ENCODE assay signal across 14 mouse cellular contexts in the genomic region with DNA sequence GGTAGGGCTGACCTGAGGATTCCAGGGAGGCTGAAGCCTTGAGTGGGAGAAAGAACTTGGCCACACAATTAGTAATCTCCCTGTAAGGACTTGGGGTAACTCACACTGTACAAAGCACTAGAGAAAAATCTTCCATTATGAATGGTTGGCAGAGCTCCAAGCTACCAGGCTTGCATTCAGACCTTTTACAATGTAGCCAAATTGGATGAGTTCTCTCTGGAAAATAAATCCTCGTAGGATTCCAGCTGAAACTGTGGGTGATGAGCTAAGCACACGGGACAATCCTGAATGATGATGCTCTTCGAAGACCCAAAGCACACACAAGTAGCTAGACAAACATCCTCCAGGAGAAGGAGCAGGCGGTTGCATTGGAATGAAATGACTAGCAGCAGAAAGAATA. TPM values are rescaled to one million over a fixed set of nuclear protein-coding genes. Genes with fewer than 3 reads are reported as not detected.
DNase-seq lines count a peak whose midpoint lies in the region; ATAC-seq lines count a peak whose summit lies in the region.
"Had no signal": no experiment of that assay in that cellular context is flagged by ENCODE, and none has a peak within 500 bp of the region (broad histone marks: within the 10 kb centered on the region; RNA-seq: fewer than 3 reads in every experiment).

No protein-coding gene starts in this region.

- H3K9ac ChIP-seq in forebrain, embryonic 11.5 days (ENCODE audit: low read length) = no peak overlapping the region
- H3K9ac ChIP-seq: embryonic facial prominence, embryonic 13.5 days; liver, embryonic 13.5 days had no signal

- no peaks in the 10 kb centered on the region for H3K9me3 ChIP-seq in forebrain, embryonic 11.5 days (ENCODE audit: control insufficient read depth, low read length)
- no peaks in the 10 kb centered on the region for H3K9me3 ChIP-seq in forebrain, embryonic 10.5 days
- H3K9me3 ChIP-seq: embryonic facial prominence, embryonic 13.5 days; heart, embryonic 10.5 days; liver, embryonic 13.5 days had no signal

- no peaks in the 10 kb centered on the region for H3K27me3 ChIP-seq in forebrain, embryonic 11.5 days (ENCODE audit: control insufficient read depth, insufficient read depth, low read length)
- no peaks in the 10 kb centered on the region for H3K27me3 ChIP-seq in forebrain, embryonic 10.5 days (ENCODE audit: poor library complexity, severe bottlenecking)
- H3K27me3 ChIP-seq: embryonic facial prominence, embryonic 13.5 days; liver, embryonic 13.5 days had no signal

- no peak overlapping the region for H3K27ac ChIP-seq in forebrain, embryonic 11.5 days (ENCODE audit: low read depth, low read length)
- no peak overlapping the region for H3K27ac ChIP-seq in forebrain, embryonic 10.5 days
- H3K27ac ChIP-seq: embryonic facial prominence, embryonic 13.5 days; heart, embryonic 10.5 days; kidney, postnatal 0 days; liver, embryonic 13.5 days had no signal

- peak; percentile 27 for DNase-seq in forebrain, embryonic 11.5 days (ENCODE audit: low spot score)
- DNase-seq in forebrain, embryonic 10.5 days (ENCODE audit: extremely low spot score, low spot score) = no peak
- DNase-seq in left cerebral cortex, adult 18-20 months (ENCODE audit: low spot score in 2 of 2) = peak; percentile 9 to 21
- DNase-seq in left cerebral cortex, adult 11 months (ENCODE audit: low spot score) = no peak
- DNase-seq in Muller cell, postnatal 12 days (ENCODE audit: inconsistent ontology term) = peak; percentile 95
- DNase-seq in layer of hippocampus, adult 8-10 months (ENCODE audit: low spot score in 2 of 2) = peak; percentile 14 to 42
- DNase-seq in spleen, postnatal 14 days (ENCODE audit: low spot score in 2 of 2) = no peak
- no peak for DNase-seq in heart, postnatal 36 days
- DNase-seq: B cell, adult 2 months; liver, embryonic 13.5 days had no signal

- H3K4me1 ChIP-seq in forebrain, embryonic 11.5 days (replicated peaks; ENCODE audit: control insufficient read depth, insufficient read depth, low read length) = no peaks in the 10 kb centered on the region
- H3K4me1 ChIP-seq in forebrain, embryonic 10.5 days = no peaks in the 10 kb centered on the region
- H3K4me1 ChIP-seq: heart, embryonic 10.5 days; liver, embryonic 13.5 days had no signal

- intact Hi-C loops in heart, postnatal 36 days (cut with DNase I) = no loop called here

- no peaks in the 10 kb centered on the region for H3K36me3 ChIP-seq in forebrain, embryonic 11.5 days (ENCODE audit: control insufficient read depth, insufficient read depth, low read length)
- no peaks in the 10 kb centered on the region for H3K36me3 ChIP-seq in forebrain, embryonic 10.5 days (replicated peaks)
- H3K36me3 ChIP-seq: embryonic facial prominence, embryonic 13.5 days; heart, embryonic 10.5 days; liver, embryonic 13.5 days had no signal

- no peak for ATAC-seq in forebrain, embryonic 11.5 days (replicated peaks; ENCODE audit: low FRiP score)

- no peak overlapping the region for H3K4me2 ChIP-seq in forebrain, embryonic 11.5 days (ENCODE audit: low read depth, low read length, severe bottlenecking)
- H3K4me2 ChIP-seq: embryonic facial prominence, embryonic 13.5 days; liver, embryonic 13.5 days had no signal

- 70% methylated on average over 4 of the region's 4 CpGs for WGBS in forebrain, embryonic 11.5 days
- 85% methylated on average over 4 of the region's 4 CpGs for WGBS in forebrain, embryonic 10.5 days

- H3K4me3 ChIP-seq in forebrain, embryonic 11.5 days (ENCODE audit: low read depth, low read length) = no peak overlapping the region
- no peak overlapping the region for H3K4me3 ChIP-seq in forebrain, embryonic 10.5 days
- H3K4me3 ChIP-seq: embryonic facial prominence, embryonic 13.5 days; heart, embryonic 10.5 days; liver, embryonic 13.5 days; myocyte had no signal

RNA-seq across cellular contexts. Expression of gene Adgrf1, which starts 7.1 kb away (rescaled TPM):
- polyA plus RNA-seq in forebrain, embryonic 11.5 days (2014; fragmentation: Nextera tagmentation; extraction: Ambion mirVana) = not detected in 2 replicates
- polyA plus RNA-seq in forebrain, embryonic 10.5 days (2016; fragmentation: Nextera tagmentation; extraction: Ambion mirVana) = not detected in 2 replicates
- not detected for total RNA-seq in left cerebral cortex, adult 18-20 months (2021)
- total RNA-seq in layer of hippocampus, adult 8-10 months (2022) = not detected
- not detected for total RNA-seq in heart, postnatal 36 days (2021)
- polyA plus RNA-seq: embryonic facial prominence, embryonic 13.5 days; myocyte had no signal

Comparison
In these comparisons a context has a peak if more than half of its experiments do, and no peak if none do; other contexts are left out.
1. DNase-seq: peak in forebrain, embryonic 11.5 days (single experiment), left cerebral cortex, adult 18-20 months (2 of 2), Muller cell, postnatal 12 days (single experiment) and layer of hippocampus, adult 8-10 months (2 of 2); none in forebrain, embryonic 10.5 days (single experiment), left cerebral cortex, adult 11 months (single experiment), spleen, postnatal 14 days (0 of 2) and heart, postnatal 36 days (0 of 2).